Mouse (Mus musculus): ENCODE measurements around the gene Thrb.
A peak's percentile ranks its signal among the peaks of the same experiment; 100 is the strongest.

Thrb gene

DNA sequence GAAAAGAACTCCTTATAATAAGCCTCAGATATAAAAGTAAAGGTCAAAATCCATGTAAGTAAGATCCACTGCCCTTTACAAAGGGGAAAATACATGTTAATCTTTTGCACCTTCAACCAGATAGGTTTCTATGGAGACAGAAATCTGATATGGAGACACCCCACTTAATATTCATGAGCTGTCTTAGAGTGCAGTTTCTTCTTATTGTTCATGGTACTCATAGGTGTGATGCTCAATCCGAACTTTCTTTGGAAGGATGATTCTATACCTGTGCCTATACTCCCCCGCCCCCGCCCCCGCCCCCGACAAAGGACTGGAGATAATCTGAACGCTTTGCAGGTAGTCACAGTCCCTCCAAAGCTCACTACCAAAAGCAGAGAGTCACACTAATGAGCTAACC lies 312.6 kb downstream of the Thrb start:
- DNase-seq: no peak

DNA sequence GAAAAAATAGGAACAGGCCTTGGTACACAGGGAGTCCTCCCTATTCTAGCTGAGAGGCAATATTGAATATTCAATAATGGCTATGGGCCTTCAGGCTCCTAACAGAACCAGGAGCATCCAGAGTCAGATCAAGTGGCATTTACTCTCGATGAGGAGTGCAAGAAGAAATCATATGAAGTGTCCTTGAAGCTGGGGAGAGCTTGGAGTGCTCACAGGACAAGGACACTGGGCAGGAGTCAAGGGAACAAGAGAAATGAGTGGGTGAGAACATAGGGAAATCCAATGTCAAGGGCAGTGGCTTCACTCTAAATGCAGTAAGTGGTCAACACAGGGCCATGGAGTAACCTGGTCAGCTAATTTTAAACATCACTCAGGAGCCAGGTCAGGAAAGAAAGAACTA lies 315.7 kb downstream of the Thrb start:
- DNase-seq: no peak

DNA sequence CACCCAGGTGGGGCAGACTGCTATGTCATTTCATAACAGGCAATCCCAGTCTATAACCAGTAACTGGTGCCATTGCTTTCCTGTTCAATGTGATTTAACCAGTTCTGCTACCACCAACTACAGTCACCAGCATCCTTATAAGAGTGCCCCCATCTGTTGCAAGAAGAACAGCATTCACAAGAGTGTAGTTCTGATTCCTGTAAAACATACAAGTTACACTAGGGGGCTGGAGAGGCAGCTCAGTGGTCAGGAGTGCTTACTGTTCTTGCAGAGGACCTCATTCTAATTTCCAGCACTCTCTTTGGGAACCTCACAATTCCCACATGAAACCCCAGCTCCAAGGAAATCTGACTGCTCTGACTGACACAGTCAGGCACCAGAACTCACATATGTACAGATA lies 318.2 kb downstream of the Thrb start:
- DNase-seq: no peak

DNA sequence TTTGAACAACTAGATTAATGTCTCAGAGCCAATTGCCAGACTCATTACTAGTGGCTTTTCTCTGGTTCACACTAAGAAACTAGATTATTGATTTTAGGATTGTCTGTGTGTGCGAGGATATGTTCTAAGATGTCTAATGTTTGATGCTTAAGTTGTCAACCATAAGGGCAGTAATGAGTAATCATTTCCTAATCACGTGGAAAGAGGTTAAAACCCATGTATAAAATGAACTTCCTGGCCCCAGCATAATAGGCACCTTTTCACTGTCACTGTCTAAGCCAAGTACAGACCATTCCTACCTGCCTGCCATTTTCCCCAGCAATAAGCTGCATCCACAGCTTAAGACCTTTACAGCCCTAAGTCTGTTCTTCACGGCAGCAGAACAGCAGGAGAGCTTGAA lies 321.2 kb downstream of the Thrb start:
- no peak for DNase-seq

DNA sequence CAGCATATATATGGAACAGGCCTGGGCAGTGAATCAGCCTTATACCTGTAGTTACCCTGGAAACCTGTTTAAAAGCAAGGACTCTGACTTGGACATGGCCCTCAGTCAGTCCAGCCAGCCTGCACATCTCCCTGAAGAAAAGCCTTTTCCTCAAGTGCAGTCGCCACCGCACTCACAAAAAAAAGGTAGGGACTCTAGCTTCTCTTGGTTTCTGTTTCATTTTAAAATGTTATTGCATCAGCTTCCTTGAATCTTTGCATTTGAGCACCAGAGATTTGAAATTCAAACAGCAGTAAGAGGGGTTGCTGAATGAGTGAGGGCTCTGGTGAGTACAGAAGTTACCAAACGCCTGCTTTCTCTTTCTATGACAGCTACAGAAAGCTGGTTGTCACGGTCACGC lies 322.0 kb downstream of the Thrb start:
- no peak for DNase-seq

DNA sequence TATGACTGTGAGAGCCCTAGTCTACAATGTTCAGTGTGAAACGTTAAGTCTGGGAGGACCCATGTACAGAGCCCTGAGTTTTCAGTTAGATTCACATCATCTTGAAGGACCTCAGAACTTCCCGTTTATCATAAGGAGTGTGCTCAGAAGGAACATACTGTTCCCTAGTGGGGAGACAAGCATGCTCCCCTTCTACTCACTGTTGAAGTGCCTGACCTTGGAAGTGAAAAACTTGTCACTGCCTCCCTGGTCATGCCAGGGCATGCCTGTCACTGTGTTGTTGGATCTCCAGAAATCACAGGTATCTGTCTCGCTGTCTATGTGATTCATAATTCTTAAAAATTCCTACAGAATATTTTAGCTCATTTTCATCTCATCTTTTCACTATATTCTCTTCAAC lies 323.3 kb downstream of the Thrb start:
- no peak for DNase-seq

DNA sequence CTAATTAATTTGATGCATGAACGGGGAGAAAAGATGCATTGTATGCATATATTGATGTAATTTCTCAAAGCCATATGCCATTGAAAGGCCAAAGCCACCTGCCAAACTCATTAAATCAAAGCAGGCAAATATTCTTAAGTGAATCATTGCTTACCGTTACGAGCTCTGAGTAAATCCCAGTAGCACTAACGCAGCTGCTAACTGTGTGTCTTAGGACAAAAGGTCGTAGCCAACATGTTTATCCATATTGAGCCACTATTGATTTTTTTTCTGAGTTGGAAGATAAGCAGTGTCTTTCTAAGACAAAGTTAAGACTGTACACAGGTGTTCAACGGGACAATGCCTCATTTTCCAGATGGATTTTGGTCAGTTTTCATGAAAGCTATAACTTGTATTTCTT lies 323.8 kb downstream of the Thrb start:
- DNase-seq: no peak

DNA sequence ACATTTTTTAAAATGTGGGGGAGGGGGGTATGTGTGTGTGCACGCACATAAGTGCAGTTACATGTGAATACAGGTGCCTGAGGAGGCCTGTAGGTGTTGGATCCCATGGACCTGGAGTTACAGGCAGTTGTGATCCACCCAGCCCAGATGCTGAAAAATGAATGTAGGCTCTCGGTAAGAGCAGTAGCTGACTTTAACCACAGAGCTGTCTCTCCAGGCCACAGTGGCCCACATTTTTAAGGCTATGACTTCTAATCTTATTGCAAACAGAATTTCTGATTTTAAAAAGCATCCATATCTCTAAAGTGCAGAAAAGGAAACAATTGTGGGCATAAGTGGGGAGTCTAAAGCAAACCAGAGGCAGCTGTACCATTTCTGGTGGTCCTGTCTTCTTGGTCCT lies 328.5 kb downstream of the Thrb start:
- no peak for DNase-seq

DNA sequence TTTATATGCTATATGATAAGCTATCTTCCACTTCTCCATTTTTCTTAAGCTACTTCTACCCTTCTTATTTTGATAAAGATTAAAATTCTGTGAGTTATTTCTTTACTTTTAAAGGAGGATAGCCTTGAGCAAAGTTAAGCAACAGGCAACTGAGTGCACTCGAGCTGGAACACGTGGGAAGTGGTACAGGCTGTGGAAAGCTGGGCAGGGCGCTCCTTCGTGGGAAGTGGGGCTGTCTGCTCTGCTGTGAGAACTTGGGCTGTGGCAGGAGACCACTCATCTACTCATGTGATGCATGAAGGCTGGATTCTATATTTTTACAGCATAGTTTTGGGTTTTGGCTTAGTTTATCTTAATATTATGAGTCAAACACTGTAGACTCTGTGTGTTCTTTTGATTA lies 329.1 kb downstream of the Thrb start:
- DNase-seq: no peak

DNA sequence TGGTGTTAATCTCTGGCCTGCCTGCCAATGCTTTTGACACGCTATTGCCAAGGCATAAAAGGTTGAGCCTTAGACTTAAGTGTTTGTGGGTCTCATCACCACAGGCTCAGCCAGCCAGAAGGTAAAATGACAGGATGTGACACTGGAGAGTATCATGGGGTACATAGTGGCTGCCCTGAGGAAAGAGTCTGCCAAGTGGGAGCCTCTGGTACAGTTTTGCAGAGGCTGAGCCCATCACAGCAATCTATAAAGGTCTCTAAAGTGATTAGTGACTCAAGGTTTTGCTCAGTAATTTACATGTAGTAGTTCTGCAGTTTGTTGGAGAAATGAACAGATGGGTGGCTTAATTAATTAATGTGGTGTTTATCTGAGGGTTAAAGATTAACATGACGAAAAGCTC lies 330.1 kb downstream of the Thrb start:
- DNase-seq: no peak

DNA sequence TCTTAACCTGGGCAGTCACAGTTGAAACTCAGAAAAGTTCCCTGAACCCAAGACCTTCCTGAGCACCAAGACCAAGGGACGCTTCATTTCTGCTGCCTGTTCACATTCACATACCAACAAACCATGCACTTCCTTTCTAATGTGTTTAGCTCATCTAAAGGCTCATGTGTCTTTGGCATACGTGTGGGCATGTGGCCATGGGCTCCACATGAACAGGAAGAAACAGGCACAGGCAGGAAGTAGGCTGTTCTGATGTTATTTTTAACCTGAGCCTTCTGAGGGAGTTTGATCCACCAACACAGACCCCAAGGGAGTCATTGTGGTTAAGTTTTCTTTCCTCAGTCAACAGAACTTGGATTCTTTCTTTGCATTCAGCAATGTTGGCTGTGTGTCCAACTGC lies 341.8 kb downstream of the Thrb start:
- DNase-seq: peak; percentile 11

DNA sequence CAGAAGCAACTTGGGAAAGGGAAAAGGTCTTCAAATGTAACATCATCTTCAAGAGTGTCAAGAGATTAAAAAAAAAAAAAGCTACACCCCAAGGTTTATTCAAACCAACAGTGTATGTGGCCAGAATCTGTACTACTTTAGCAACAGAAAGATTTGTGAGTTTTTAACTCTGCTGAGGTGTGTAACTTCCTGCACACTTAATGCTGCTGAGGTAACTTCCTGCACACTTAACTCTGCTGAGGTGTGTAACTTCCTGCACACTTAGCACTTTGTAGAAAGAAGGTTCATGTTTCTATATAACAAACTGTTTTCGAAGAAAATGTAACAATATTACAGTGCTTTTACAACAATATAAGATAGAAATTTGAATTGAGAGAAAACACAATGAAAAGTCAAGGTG lies 343.6 kb downstream of the Thrb start:
- no peak for DNase-seq

DNA sequence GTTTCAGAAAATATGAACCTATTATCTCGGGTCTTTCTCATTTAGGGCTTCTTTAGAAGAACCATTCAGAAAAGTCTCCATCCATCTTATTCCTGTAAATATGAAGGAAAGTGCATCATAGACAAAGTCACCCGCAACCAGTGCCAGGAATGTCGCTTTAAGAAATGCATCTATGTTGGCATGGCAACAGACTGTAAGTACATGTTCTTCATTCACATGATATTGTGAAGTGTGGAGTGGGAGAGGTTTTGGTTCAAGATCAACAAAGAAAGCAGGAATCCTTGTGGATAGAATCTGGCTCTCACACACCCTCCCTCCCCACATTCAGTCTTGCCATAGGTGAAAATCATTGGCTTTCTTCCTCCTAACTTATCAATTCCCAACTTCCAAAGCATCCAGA lies 348.5 kb downstream of the Thrb start:
- DNase-seq: no peak

DNA sequence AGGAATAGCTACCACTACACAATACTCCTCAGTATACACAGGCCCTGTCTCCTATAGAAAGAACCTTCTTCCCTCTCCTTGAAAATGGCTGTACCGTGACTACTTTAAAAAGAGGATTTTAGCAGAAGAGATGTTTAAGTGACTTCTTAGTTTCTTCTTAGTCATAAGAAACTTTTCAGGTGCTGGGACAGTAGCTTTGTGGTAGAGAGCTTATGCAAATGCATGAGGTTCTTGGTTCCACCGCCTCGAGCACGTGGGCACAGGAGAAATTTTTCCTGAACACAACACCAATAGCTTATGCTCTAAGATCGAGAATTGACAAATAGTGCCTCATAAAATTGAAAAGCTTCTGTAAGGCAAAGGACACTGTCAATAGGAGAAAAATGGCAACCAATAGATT lies 356.5 kb downstream of the Thrb start:
- DNase-seq: no peak

DNA sequence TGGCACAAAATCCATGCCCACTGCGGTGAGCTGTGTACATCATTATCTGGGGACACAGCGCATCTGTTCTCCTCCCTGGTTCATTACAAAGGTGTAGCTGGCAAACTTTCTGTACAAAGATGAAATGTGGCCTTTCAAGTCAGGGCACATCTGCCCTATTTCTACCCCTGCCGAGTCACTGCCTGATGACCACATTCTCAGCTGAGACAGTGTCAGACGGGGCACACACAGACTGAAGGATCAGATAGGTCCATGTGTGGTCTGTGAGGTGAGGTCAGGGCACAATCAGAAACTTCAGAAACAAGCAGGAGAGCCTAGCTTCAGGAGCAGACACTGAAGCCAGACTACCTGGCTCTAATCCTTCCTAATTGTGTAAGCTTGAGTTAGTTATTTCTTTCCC lies 360.1 kb downstream of the Thrb start:
- no peak for DNase-seq

DNA sequence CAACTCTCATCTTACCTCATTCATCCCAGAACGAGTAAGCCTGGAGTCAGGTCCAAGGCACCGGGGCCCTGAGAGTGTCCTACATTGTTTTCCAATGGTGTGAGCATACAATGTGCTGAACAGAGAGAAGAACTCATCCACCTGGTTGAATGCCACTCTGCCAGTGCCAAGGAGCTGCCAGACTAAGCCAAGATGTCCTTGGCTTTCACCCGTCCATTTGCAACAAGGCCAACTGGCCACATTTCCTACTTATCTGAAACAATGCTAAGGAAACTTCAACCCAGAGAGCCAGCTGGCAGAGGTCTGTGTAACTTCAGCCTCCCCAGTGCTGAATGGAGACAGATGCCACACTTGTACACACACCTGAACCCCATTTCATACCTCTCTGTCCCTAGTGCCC lies 360.6 kb downstream of the Thrb start:
- DNase-seq: no peak

DNA sequence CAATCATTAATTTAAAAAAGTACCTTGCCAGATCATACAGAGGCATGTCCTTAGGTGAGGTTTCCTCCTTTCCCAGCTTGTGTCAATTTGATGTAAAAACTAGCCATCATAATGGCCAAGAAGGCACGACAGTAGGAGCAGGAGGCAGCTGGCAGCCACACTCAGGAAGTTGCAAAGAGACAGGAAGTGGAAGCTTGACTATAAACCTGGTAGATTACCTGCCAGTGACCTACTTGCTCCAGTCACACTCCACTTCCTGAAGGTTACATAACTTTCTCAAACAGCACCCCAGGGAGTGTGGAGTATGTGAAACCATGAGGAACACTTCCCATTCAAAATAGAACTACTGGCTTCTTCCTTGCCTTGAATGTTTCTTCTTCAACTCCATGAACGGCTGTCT lies 361.7 kb downstream of the Thrb start:
- DNase-seq: no peak

DNA sequence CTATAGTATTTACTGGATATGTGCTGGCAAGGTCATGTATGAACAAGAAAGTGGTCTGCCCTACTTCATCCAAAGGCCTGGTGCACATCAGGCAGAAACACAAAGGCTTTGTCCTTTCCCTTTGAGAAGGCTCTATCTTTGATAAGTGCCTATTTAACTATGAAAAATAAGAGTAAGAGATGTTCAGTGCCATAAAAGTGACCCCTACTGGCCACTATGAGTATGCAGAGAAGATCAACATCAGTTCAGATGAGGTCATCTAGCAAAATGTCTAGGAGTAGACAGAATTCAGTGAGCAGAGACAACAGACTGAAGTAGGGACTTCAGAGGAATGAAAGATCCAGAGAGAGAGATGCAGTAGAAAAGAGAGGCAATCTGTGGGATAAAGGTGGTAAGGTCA lies 362.3 kb downstream of the Thrb start:
- no peak for DNase-seq

DNA sequence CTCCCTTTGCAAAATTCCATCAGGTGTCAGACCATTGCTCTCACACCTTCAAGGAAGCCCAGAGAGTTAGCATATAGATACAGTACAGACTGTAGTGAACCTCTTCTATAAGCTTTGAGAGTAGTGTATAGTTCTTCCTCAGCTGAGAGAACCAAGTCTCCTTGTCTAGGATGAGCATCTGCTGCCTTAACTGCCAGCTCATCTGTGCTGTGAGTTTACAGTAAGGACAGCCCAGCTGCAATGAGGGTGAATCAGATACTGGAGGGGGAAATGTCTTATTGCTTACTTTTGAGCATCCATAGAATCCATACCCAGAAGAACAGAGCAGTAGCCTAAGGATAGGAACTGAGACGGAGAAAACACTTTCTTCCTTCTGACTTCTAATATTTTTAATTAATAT lies 367.8 kb downstream of the Thrb start:
- DNase-seq: no peak

DNA sequence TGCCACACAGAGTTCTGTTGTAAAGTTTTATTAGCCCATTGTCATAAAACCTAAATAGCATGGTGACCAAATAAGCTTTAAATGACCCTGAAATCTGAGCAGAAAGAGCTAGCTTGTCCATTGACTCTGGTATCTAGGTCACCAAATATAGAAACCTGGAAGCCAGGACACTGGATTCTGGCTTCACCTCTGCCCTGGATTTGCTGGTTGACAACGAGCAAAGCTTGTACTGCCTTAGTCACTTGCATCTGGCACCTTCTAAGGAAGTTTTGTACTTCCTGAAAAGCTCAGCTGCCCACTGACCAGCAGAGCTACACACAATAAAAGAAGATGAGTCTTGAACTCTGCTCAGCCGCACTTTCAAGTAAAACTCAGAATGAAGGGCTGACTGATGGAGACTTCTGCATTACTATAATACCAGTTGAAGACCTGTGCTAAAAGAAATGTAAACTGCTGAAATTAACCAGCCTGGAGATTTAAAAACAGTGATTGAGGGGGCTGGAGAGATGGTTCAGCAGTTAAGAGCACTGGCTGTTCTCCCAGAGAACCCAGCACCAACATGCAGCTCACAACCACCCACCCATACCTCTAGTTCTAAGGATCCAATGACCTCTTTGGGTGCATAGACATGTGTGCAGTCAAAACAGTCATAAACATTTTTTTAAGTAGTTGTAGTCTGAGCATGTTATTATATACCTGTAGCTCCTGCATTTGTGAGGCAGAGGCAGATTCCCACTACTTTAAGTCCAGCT lies 369.3 kb downstream of the Thrb start:
- DNase-seq: no peak

DNA sequence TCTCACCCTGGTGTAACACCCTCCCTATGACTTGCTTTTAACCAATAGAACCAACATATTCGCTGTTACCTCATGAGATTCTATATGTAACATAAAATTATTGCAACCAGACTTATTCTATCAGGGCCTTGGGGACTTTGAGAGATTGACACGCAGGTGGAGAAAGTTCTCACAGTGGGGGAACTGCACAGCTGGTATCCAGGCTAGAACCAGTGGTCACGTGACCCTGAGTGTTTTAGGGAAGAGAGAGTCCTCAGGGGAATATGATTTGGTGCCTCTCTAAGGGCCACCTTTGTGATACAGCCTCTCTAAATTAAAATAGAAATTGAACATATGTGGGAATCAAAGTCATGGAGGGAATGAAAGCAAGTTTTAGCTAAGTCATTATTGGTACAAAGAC lies 371.9 kb downstream of the Thrb start:
- no peak for DNase-seq

DNA sequence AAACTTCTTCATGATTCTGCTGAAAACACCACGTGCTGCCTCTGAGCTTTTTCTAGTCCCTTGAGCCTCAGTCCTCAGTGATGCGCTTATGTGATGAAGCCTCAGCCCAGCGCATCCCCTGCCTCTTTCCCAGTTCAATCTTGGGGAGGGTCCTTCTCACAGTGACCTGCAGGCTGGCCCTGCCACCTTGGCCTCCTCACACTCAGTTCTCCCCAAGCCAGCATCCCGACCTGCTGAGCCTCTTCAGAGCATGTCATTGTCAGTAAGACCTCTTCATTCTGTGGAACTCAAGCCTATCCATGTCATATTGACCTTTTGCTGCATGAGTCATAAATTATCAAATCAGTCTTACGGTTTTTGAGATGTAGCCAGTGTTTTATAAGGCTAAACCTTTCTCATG lies 376.5 kb downstream of the Thrb start:
- DNase-seq: no peak

DNA sequence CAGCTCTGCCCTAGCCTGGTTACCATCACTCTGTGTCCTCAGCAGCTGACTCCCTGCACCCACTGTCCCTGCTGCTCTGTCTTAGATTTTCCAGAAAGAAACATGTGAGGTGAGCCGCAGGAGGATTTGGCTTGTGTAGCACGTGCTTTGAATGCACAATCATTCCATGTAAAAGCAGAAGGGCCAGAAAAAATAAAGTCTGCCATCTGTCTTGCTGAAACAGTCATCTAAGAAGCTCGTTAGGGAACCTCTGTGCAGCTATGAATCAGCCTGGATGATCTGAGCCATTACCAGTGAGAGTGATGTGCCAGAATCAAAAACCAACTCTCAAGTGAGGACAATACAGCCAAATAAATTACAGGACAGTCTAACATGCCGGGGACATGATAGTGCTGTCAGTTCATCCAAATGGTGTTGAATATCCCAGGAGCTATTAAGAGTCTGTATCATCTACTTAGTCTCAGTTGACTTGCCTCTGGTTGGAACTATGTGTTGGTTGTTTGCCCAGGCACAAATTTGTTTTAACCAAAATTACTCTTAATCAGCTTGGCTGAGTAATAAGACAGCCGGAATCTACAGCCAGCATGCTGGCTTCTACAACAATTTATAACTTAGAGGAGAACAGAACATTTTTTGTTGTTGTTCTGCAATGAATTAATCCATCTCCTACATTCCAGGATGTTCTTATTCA lies 402.2 kb downstream of the Thrb start:
- no peak for DNase-seq

All from kidney, postnatal 10 days (tissue).